Comparison of ENCODE assay signal across 9 mouse cellular contexts in genomic region chr14:45463599-45463998, GRCm38 (mm10). TPM values are rescaled to one million over a fixed set of nuclear protein-coding genes. Genes with fewer than 3 reads are reported as not detected.
DNase-seq lines count a peak whose midpoint lies in the region; ATAC-seq and TF ChIP-seq lines count a peak whose summit lies in the region.
"Had no signal": no experiment of that assay in that cellular context is flagged by ENCODE, and none has a peak within 500 bp of the region (broad histone marks: within the 10 kb centered on the region; RNA-seq: fewer than 3 reads in every experiment).

No protein-coding gene starts in this region.

- TF ChIP-seq CTCF in thymus, adult 2 months (IDR thresholded peaks at IDR 0.05; ENCODE audit: borderline replicate concordance, control insufficient read depth, extremely low read depth, insufficient read depth, low read length, poor library complexity), result no peak

- H3K4me2 ChIP-seq in midbrain, embryonic 13.5 days (replicated peaks), result no peak overlapping the region

- intact Hi-C loops in heart, postnatal 25 days (cut with DNase I), result loop anchor here (5.0 kb wide), 1 partner anchor 41 kb away; no protein-coding TSS in a partner anchor

- H3K27me3 ChIP-seq in midbrain, embryonic 13.5 days, result no peaks in the 10 kb centered on the region
- no peaks in the 10 kb centered on the region for H3K27me3 ChIP-seq in thymus, adult 2 months (ENCODE audit: control insufficient read depth, insufficient read depth, low read length)

- 16% methylated on average over 10 of the region's 10 CpGs for WGBS in midbrain, embryonic 13.5 days
- WGBS in thymus, adult 2 months, result 74% methylated on average over 10 of the region's 10 CpGs

- no peak; the same call in 1 of the 2 replicates for ATAC-seq in midbrain, embryonic 13.5 days

- H3K9ac ChIP-seq in midbrain, embryonic 13.5 days (replicated peaks), result no peak overlapping the region

- peak overlapping the region; percentile 81 for H3K27ac ChIP-seq in midbrain, embryonic 13.5 days
- no peak overlapping the region for H3K27ac ChIP-seq in thymus, adult 2 months (ENCODE audit: control insufficient read depth, insufficient read depth, low read length)

- DNase-seq in NIH3T3 (ENCODE audit: low read depth), result peak; percentile 74
- peak; percentile 73 for DNase-seq in embryo, embryonic 10.5 days (ENCODE audit: low spot score)
- peak; percentile 29 for DNase-seq in heart, postnatal 25 days (ENCODE audit: low spot score)
- peak; percentile 74 to 83 for DNase-seq in kidney, postnatal 4 days
- no peak for DNase-seq in cerebellum, adult 9-10 months
- no peak for DNase-seq in cerebellum, postnatal 10 days
- no peak for DNase-seq in thymus, adult 2 months

- H3K4me3 ChIP-seq in midbrain, embryonic 13.5 days (replicated peaks), result no peak overlapping the region
- no peak overlapping the region for H3K4me3 ChIP-seq in thymus, adult 2 months (ENCODE audit: control insufficient read depth, insufficient read depth, low read length)
- H3K4me3 ChIP-seq: myocyte had no signal

- H3K36me3 ChIP-seq in midbrain, embryonic 13.5 days, result peaks cover 49% of the 10 kb centered on the region
- no peaks in the 10 kb centered on the region for H3K36me3 ChIP-seq in thymus, adult 2 months (ENCODE audit: control insufficient read depth, insufficient read depth, low read length)

- TF ChIP-seq POLR2A in thymus, adult 2 months (IDR thresholded peaks at IDR 0.05; ENCODE audit: control insufficient read depth, extremely low read depth, insufficient read depth, low read length, poor library complexity), result no peak

- no peaks in the 10 kb centered on the region for H3K9me3 ChIP-seq in midbrain, embryonic 13.5 days

- H3K4me1 ChIP-seq in midbrain, embryonic 13.5 days (replicated peaks), result peaks cover 25% of the 10 kb centered on the region
- no peaks in the 10 kb centered on the region for H3K4me1 ChIP-seq in thymus, adult 2 months (replicated peaks; ENCODE audit: control insufficient read depth, insufficient read depth, low read length)

RNA-seq across cellular contexts. Expression of gene Gnpnat1, which starts 58.9 kb away (rescaled TPM):
- total RNA-seq in heart, postnatal 25 days (2021), result 10 to 100 TPM in 1 of 2 experiments, 1 to 10 TPM in 1; 9.3 to 11.5 TPM
- 29.2 and 30.6 TPM in 2 replicates for polyA plus RNA-seq in midbrain, embryonic 13.5 days (2015; fragmentation: Nextera tagmentation; extraction: Ambion mirVana)
- 3.6 and 4.0 TPM in 2 replicates for polyA plus RNA-seq in thymus, adult 2 months (2012; rRNA removed)

Comparison
In these comparisons a context has a peak if more than half of its experiments do, and no peak if none do; other contexts are left out.
1. DNase-seq: peak in NIH3T3 (single experiment), embryo, embryonic 10.5 days (single experiment), heart, postnatal 25 days (single experiment) and kidney, postnatal 4 days (2 of 2); none in cerebellum, adult 9-10 months (single experiment), cerebellum, postnatal 10 days (0 of 2) and thymus, adult 2 months (single experiment).